Mouse (Mus musculus) embryonic facial prominence, embryonic 14.5 days (tissue): ENCODE measurements around the gene Mpped2. TPM values are rescaled to one million over a fixed set of nuclear protein-coding genes. Genes with fewer than 3 reads are reported as not detected.

ENCODE experiments used
- ATAC-seq: fragments of 200-750 bp; cut with Nextera tagmentation; 2 replicates; pipeline ENCODE4 v1.8.0; 2017; ENCODE audit warnings: low read depth, moderate number of reproducible peaks, moderate TSS enrichment
- DNase-seq: peaks from one replicate; pipeline ENCODE4 v3.0.0-alpha.2; 2015; ENCODE audit warnings: low spot score
- H3K27ac ChIP-seq: fragments of 300-500 bp; sonication (generic); replicated peaks from 2 replicates; pipeline ENCODE4 v1.5.1; 2014; ENCODE audit warnings: low read depth, mild to moderate bottlenecking, low read length, moderate library complexity
- H3K27me3 ChIP-seq: fragments of 300-500 bp; sonication (generic); replicated peaks from 2 replicates; pipeline ENCODE4 v1.6.1; 2014; ENCODE audit warnings: low read length; ENCODE audit not compliant: control insufficient read depth, insufficient read depth
- H3K36me3 ChIP-seq: fragments of 300-500 bp; sonication (generic); 2 replicates; pipeline ENCODE4 v1.6.1; 2014; ENCODE audit warnings: low read length, mixed read lengths; ENCODE audit not compliant: control insufficient read depth, insufficient read depth
- H3K4me1 ChIP-seq: fragments of 300-500 bp; sonication (generic); 2 replicates; pipeline ENCODE4 v1.6.1; 2014; ENCODE audit warnings: antibody characterized with exemption, low read length; ENCODE audit not compliant: control insufficient read depth, insufficient read depth
- H3K4me2 ChIP-seq: fragments of 300-500 bp; sonication (generic); 2 replicates; pipeline ENCODE4 v1.6.1; 2014; ENCODE audit warnings: low read depth, mild to moderate bottlenecking, low read length, moderate library complexity, mixed read lengths
- H3K4me3 ChIP-seq: fragments of 300-500 bp; sonication (generic); 2 replicates; pipeline ENCODE4 v1.5.1; 2014; ENCODE audit warnings: low read depth, mild to moderate bottlenecking, low read length
- H3K9ac ChIP-seq: fragments of 300-500 bp; sonication (generic); 2 replicates; pipeline ENCODE4 v1.6.1; 2014; ENCODE audit warnings: low read depth, mild to moderate bottlenecking, low read length, moderate library complexity, mixed read lengths
- H3K9me3 ChIP-seq: fragments of 300-500 bp; sonication (generic); 2 replicates; pipeline ENCODE4 v1.6.1; 2016; ENCODE audit warnings: low read length; ENCODE audit not compliant: control insufficient read depth
- WGBS: fragments of 180-500 bp; shearing (Covaris S2); extraction: QIAGEN DNeasy Blood & Tissue Kit; methylation state at CpG from one replicate; pipeline ENCODE4 v1.1.7; 2014; 5-methylcytosine and 5-hydroxymethylcytosine counted together
- polyA plus RNA-seq: library from polyadenylated mRNA; unstranded; fragments of >200 nt; fragmentation: Nextera tagmentation; extraction: Ambion mirVana; gene quantifications from 2 replicates; pipeline ENCODE4 v1.2.1, GENCODE M21; 2014

Mpped2 gene
- polyA plus RNA-seq, 1 experiment from 2014 or later = 52.5 TPM

GRCm38 (mm10) chr2:106821883-106822282, 128.8 kb downstream of the Mpped2 start:
- Histone ChIP-seq H3K27me3 (no peaks in the 10 kb centered on the region), H3K4me3 (no peak overlapping the region), H3K27ac (no peak overlapping the region), H3K36me3 (no peaks in the 10 kb centered on the region), H3K9me3 (no peaks in the 10 kb centered on the region), H3K4me1 (no peaks in the 10 kb centered on the region), H3K9ac (no peak overlapping the region), H3K4me2 (no peak overlapping the region)
- DNase-seq = no peak
- ATAC-seq = no peak
- WGBS = 57% methylated on average over 6 of the region's 6 CpGs

GRCm38 (mm10) chr2:106822540-106822939, 129.5 kb downstream of the Mpped2 start:
- no peaks in the 10 kb centered on the region for H3K9me3 ChIP-seq
- H3K4me2 ChIP-seq = no peak overlapping the region
- no peaks in the 10 kb centered on the region for H3K27me3 ChIP-seq
- no peak overlapping the region for H3K9ac ChIP-seq
- WGBS = 30% methylated on average over 5 of the region's 5 CpGs
- H3K4me1 ChIP-seq = no peaks in the 10 kb centered on the region
- ATAC-seq = no peak
- no peak for DNase-seq
- no peak overlapping the region for H3K27ac ChIP-seq
- no peak overlapping the region for H3K4me3 ChIP-seq
- no peaks in the 10 kb centered on the region for H3K36me3 ChIP-seq

DNA sequence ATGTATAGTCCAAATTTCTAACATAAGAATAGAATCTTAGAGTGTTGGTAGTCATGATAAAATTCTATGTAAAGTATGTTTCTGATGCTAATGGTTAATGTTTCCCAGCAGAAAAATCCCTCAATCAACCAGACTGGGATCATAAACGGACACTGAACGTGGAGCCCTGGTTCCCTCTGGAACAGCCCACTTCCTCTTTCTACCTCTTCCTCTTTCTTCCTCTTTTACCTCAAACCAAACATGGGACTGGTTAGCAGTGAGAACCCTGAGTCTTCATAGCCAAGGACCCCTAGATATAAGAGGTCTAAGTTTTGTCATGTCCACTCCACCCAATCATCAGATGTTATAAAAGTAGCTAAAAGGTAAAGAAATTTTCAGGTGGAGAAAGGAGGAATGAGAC, 132.4 kb downstream of the Mpped2 start:
- H3K4me2 ChIP-seq = no peak overlapping the region
- WGBS = 74% methylated on average over 2 of the region's 2 CpGs
- H3K36me3 ChIP-seq = no peaks in the 10 kb centered on the region
- ATAC-seq (no peak), DNase-seq (no peak)
- H3K4me3 ChIP-seq = no peak overlapping the region
- no peak overlapping the region for H3K9ac ChIP-seq
- no peaks in the 10 kb centered on the region for H3K27me3 ChIP-seq
- 0 out of 2 replicates have a peak, but pooled peaks cover 6% of the 10 kb centered on the region for H3K4me1 ChIP-seq
- H3K27ac ChIP-seq = no peak overlapping the region
- H3K9me3 ChIP-seq = no peaks in the 10 kb centered on the region

DNA sequence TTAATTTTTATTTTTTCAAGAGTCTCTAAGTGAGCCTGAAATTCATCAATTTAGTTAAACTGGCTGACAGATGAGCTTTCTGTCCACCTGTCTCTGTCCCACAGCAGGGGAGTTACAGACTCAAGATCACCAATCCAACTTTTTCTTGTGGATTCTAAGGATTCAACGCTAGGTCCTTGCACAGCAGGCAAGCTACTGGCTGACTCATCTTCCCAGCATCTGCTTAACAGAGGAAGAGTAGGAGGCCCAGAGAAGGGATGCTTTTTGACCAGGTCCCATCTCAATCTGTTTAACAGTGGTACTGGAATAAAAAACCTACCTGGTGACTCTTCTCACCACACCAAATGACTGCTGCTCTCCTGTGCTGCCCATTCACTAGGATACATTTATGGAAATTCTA, 133.0 kb downstream of the Mpped2 start:
- DNase-seq (no peak), ATAC-seq (no peak)
- Histone ChIP-seq H3K27me3 (no peaks in the 10 kb centered on the region), H3K9ac (no peak overlapping the region), H3K27ac (no peak overlapping the region), H3K4me1 (0 out of 2 replicates have a peak, but pooled peaks cover 6% of the 10 kb centered on the region), H3K9me3 (no peaks in the 10 kb centered on the region), H3K4me3 (no peak overlapping the region), H3K36me3 (no peaks in the 10 kb centered on the region), H3K4me2 (no peak overlapping the region)
- WGBS = 74% methylated on average over 1 of the region's 1 CpGs

DNA sequence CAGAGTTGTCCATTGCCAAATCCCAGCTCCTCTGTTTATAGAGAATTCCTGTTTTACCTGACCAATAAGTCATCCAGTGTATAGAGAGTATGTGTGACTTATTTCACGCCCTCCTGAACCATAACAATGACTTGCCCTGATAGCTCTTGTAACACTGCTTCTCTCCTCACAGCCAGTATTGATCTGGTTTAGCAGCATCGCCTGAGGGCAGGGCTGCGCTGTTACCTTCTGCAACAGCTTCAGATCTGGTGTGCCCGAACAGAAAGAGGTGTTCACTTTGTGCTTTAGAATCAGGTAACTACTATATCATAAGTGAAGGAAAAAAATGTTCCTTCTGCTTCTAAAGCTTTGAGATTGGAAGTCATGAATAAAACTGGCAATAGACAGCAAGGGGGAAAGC, 133.7 kb downstream of the Mpped2 start:
- no peak overlapping the region for H3K4me3 ChIP-seq
- H3K27ac ChIP-seq = no peak overlapping the region
- no peak overlapping the region for H3K4me2 ChIP-seq
- H3K4me1 ChIP-seq = 0 out of 2 replicates have a peak, but pooled peaks cover 6% of the 10 kb centered on the region
- ATAC-seq (no peak), DNase-seq (no peak)
- WGBS = 80% methylated on average over 4 of the region's 4 CpGs
- no peaks in the 10 kb centered on the region for H3K27me3 ChIP-seq
- H3K9me3 ChIP-seq = no peaks in the 10 kb centered on the region
- no peak overlapping the region for H3K9ac ChIP-seq
- H3K36me3 ChIP-seq = no peaks in the 10 kb centered on the region

- H3K36me3 ChIP-seq = no peaks in the 10 kb centered on the region
- H3K9ac ChIP-seq = no peak overlapping the region
- ATAC-seq (no peak), DNase-seq (no peak)
- no peaks in the 10 kb centered on the region for H3K9me3 ChIP-seq
- no peak overlapping the region for H3K4me3 ChIP-seq
- H3K27me3 ChIP-seq = no peaks in the 10 kb centered on the region
- H3K27ac ChIP-seq = no peak overlapping the region
- WGBS = 44% methylated on average over 12 of the region's 12 CpGs
- no peak overlapping the region for H3K4me2 ChIP-seq
- H3K4me1 ChIP-seq = 0 out of 2 replicates have a peak, but pooled peaks cover 6% of the 10 kb centered on the region
These were observed 135.7 kb downstream of the Mpped2 start for GRCm38 (mm10) chr2:106828573-106829310.

GRCm38 (mm10) chr2:106829420-106829819, 136.4 kb downstream of the Mpped2 start:
- H3K4me1 ChIP-seq = 0 out of 2 replicates have a peak, but pooled peaks cover 6% of the 10 kb centered on the region
- H3K4me2 ChIP-seq = no peak overlapping the region
- H3K9ac ChIP-seq = 0 out of 2 replicates have a peak overlapping the region, but pooled peaks have one; percentile 21
- H3K9me3 ChIP-seq = no peaks in the 10 kb centered on the region
- H3K27me3 ChIP-seq = no peaks in the 10 kb centered on the region
- H3K36me3 ChIP-seq = no peaks in the 10 kb centered on the region
- no peak for DNase-seq
- no peak overlapping the region for H3K4me3 ChIP-seq
- ATAC-seq = no peak
- no peak overlapping the region for H3K27ac ChIP-seq
- 50% methylated on average over 4 of the region's 4 CpGs for WGBS

DNA sequence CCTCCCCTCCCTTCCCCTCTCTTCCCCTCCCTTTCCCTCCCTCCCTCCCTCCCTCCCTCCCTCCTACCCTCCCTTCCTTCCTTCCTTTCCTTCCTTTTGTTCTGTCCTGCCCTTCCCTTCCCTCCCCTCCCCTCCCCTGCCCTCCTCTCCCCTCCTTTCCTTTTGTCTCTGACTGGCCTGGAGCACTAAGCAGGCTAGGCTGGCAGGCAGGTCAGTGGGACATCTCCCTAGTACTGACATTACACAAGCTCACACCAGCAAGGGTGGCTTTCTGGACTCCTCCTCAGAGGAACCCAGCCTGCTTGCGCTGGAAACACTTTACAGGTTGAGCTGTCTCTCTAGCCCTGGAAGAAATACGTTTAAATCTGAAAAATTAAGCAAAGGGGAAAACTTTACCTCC, 139.5 kb downstream of the Mpped2 start:
- H3K36me3 ChIP-seq = no peaks in the 10 kb centered on the region
- H3K4me1 ChIP-seq = peaks cover 14% of the 10 kb centered on the region
- no peak overlapping the region for H3K9ac ChIP-seq
- no peak overlapping the region for H3K27ac ChIP-seq
- 47% methylated on average over 2 of the region's 2 CpGs for WGBS
- H3K4me2 ChIP-seq = no peak overlapping the region
- no peak for DNase-seq
- no peaks in the 10 kb centered on the region for H3K27me3 ChIP-seq
- no peak for ATAC-seq
- H3K9me3 ChIP-seq = no peaks in the 10 kb centered on the region
- no peak overlapping the region for H3K4me3 ChIP-seq

DNA sequence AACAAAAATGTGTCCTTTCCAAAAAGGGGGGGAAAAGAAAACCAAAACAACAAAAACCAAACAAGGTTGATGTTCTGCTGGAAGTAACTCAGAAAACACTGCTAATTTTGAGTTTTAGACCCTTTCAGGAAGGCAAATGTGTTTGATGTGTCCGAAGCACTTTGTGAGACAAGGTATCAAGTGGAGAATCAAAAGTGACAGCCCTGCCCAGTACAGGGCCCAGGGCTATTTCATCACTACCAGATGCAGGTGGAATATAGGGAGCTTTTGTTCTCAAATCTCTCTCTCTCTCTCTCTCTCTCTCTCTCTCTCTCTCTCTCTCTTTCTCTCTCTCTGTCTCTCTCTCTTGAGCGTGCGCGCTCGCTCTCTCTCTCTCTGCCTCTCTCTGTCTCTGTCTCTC, 140.1 kb downstream of the Mpped2 start:
- Histone ChIP-seq H3K4me1 (peaks cover 20% of the 10 kb centered on the region), H3K27ac (no peak overlapping the region), H3K36me3 (no peaks in the 10 kb centered on the region), H3K27me3 (no peaks in the 10 kb centered on the region), H3K9me3 (no peaks in the 10 kb centered on the region), H3K9ac (no peak overlapping the region), H3K4me3 (no peak overlapping the region), H3K4me2 (no peak overlapping the region)
- no peak for DNase-seq
- 57% methylated on average over 5 of the region's 5 CpGs for WGBS
- no peak for ATAC-seq
